Mouse (Mus musculus): ENCODE results near the gene Intu. TPM values are rescaled to one million over a fixed set of nuclear protein-coding genes. Genes with fewer than 3 reads are reported as not detected.

The Intu gene
- polyA plus RNA-seq, 1 experiment from 2014 or later = 1.2 TPM

Small RNA genes lying within 50 kb of the gene (microRNA-seq; reads per million reads assigned to microRNA genes)
- gene Gm23810 (ENCODE audit: borderline number of aligned reads) = not detected

Other genes starting within 250 kb of the Intu start
- gene Slc25a31, start 177.6 kb downstream of the Intu start, polyA plus RNA-seq (2015; fragmentation: Nextera tagmentation; extraction: Ambion mirVana) = 0.10 and 0.15 TPM in 2 replicates
- gene Hspa4l, start 213.2 kb downstream of the Intu start, polyA plus RNA-seq (2015; fragmentation: Nextera tagmentation; extraction: Ambion mirVana) = 22.8 and 25.9 TPM in 2 replicates